Mouse (Mus musculus) neutrophil, adult 65 days (primary cell): ENCODE results near the gene Asb14. TPM values are rescaled to one million over a fixed set of nuclear protein-coding genes. Genes with fewer than 3 reads are reported as not detected.

Experiments
- total RNA-seq: library from RNA; stranded (reverse); gene quantifications from 2 replicates; pipeline ENCODE4 v1.2.4, GENCODE M21; 2023

Gene Asb14
- not detected in 2 replicates for total RNA-seq

GRCm38 (mm10) chr14:26894392-26894791 is at the start of gene Asb14:
Gene Asb14, plus strand, starts transcription at chr14:26894557.

Other genes starting within 250 kb of the Asb14 start
- 7.8 and 8.8 TPM in 2 replicates for gene Pde12, start 224.7 kb upstream of the Asb14 start, total RNA-seq
- 0.02 TPM in 1 of 2 replicates, not detected in the other for gene Dnah12, start 201.3 kb upstream of the Asb14 start, total RNA-seq
- 23.5 and 27.9 TPM in 2 replicates for gene Appl1, start 76.7 kb downstream of the Asb14 start, total RNA-seq
- gene Hesx1, start 99.9 kb downstream of the Asb14 start, total RNA-seq: not detected in 2 replicates
- 0.09 and 0.16 TPM in 2 replicates for gene Il17rd, start 144.4 kb downstream of the Asb14 start, total RNA-seq
- 223 and 240 TPM in 2 replicates for gene Arhgef3, start 220.3 kb downstream of the Asb14 start, total RNA-seq